Mouse (Mus musculus): ENCODE results near the gene Sptssa. TPM values are rescaled to one million over a fixed set of nuclear protein-coding genes. Genes with fewer than 3 reads are reported as not detected.
"Not testable (repeated sequence)": the region's sequence is repeated elsewhere in the genome, so short reads cannot be mapped to it uniquely, and the experiment has no call there.

Sptssa gene
- polyA plus RNA-seq, 1 experiment from 2014 or later = 176 TPM

DNA sequence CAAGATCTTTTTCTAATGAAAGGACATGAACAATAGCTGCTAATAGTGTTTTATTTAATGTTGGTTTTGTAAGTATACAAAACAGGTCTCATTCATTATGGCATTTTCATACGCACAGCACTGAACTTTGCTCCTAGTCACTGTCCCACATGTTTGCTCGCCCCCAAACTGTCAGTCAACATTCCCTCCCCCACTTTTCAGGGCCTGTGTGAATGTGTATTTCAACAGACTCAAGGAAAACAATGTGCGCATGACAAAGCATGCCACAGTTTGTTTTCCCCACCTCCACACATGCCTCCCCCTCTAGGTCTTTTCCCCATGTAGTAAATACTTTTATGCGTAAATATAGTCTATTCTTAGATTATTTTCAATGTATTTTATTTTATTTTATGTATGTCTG is 14.9 kb upstream of the Sptssa start:
- H3K27me3 ChIP-seq = no peaks in the 10 kb centered on the region
- ATAC-seq (ENCODE audit: low FRiP score) = no peak
- peaks cover 40% of the 10 kb centered on the region for H3K36me3 ChIP-seq
- H3K4me1 ChIP-seq = no peaks in the 10 kb centered on the region
- H3K9ac ChIP-seq = no peak overlapping the region
- WGBS = 89% methylated on average over 4 of the region's 4 CpGs
- no peak overlapping the region for H3K4me3 ChIP-seq
- no peak overlapping the region for H3K4me2 ChIP-seq (replicated peaks)
- H3K9me3 ChIP-seq (replicated peaks) = no peaks in the 10 kb centered on the region
- H3K27ac ChIP-seq = no peak overlapping the region

DNA sequence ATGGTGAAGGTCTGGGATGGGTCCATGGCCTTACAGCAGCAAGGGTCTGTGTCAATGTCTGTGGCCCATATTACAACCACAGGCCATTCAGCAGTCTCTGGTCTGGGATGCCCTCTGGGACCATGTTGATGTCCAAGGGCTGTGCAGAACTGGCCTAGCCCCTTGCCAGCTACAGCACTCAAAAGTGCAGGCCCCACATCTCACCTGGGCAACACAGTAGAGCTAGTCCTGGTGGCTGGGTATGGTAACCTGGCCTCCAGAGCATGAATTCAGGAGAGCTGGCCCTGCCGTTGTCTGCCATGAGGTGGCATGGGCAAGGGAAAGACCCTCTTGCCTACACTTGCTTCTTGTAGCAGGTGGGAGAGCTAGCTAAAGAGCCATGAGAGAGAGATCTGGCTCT is 11.8 kb upstream of the Sptssa start:
- Histone ChIP-seq H3K27ac (no peak overlapping the region), H3K4me3 (no peak overlapping the region), H3K36me3 (peaks cover 23% of the 10 kb centered on the region), H3K4me2 (replicated peaks) (no peak overlapping the region), H3K9me3 (replicated peaks) (no peaks in the 10 kb centered on the region), H3K9ac (no peak overlapping the region), H3K4me1 (no peaks in the 10 kb centered on the region), H3K27me3 (no peaks in the 10 kb centered on the region)
- no peak for ATAC-seq (ENCODE audit: low FRiP score)
- 95% methylated on average over 1 of the region's 1 CpGs for WGBS

DNA sequence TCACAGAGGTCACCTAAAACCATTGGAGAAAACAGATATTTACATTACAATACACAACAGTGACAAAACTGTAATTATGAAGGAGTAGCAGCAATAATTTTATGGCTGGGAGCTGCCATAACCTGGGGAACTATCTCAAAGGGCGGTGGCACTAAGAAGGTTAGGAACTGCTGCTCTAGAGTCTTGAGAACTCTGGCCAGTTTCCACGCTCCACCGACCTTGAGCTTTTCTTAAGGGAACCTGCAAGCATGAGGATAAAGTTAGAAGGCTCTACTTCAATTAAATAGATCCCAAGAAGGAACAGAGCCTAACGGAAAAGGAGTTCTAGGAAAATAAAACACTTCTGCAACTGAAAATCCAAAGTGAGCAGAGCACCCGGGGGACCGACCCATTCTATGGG is 9.2 kb upstream of the Sptssa start:
- Histone ChIP-seq H3K9me3 (replicated peaks) (no peaks in the 10 kb centered on the region), H3K27ac (no peak overlapping the region), H3K27me3 (no peaks in the 10 kb centered on the region), H3K9ac (no peak overlapping the region), H3K4me3 (no peak overlapping the region), H3K36me3 (peaks cover 7% of the 10 kb centered on the region), H3K4me1 (no peaks in the 10 kb centered on the region), H3K4me2 (replicated peaks) (no peak overlapping the region)
- WGBS = 82% methylated on average over 6 of the region's 6 CpGs
- no peak for ATAC-seq (ENCODE audit: low FRiP score)

DNA sequence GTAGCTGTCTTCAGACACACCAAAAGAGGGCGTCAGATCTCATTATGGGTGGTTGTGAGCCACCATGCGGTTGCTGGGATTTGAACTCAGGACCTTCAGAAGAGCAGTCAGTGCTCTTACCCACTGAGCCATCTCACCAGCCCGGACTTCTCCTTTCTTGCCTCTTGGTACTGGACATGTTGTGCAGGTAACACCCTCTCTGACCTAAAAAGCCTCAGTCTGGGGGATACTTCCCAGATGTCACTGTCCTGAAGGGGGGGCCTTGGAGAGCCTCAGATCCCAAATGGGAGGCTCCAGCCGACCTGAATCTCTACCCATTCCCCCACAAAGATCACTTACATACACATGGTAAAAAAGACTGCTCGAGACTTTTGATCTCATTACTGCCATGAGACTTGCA is 5.1 kb upstream of the Sptssa start:
- 75% methylated on average over 5 of the region's 5 CpGs for WGBS
- not testable (repeated sequence) for H3K4me2 ChIP-seq (replicated peaks); H3K9me3 ChIP-seq (replicated peaks); H3K27ac ChIP-seq; H3K27me3 ChIP-seq; H3K36me3 ChIP-seq; ATAC-seq (ENCODE audit: low FRiP score); H3K9ac ChIP-seq; H3K4me3 ChIP-seq; H3K4me1 ChIP-seq

DNA sequence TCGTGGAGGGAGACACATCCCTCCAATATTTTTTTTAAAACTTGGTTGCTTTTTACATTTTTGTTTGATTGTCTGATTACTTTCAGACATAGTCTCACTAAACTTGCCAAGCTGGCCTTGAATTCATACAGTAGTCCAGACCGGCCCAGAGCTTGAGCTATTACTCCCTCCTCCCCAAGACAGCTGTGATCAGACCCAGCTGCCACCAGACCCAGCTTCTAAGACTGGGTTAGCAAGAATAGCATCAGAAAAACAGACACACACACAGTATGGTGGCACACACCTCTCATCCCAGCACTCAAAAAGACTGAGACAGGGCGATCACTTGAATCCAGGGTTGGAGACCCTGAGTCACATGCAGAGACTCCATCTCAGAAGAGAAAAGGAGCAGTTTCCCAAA is 3.5 kb upstream of the Sptssa start:
- Histone ChIP-seq H3K4me2 (replicated peaks) (no peak overlapping the region), H3K9me3 (replicated peaks) (no peaks in the 10 kb centered on the region), H3K27me3 (no peaks in the 10 kb centered on the region), H3K4me3 (no peak overlapping the region), H3K9ac (no peak overlapping the region), H3K36me3 (no peaks in the 10 kb centered on the region), H3K27ac (no peak overlapping the region), H3K4me1 (peaks cover 6% of the 10 kb centered on the region)
- no peak for ATAC-seq (ENCODE audit: low FRiP score)
- WGBS = 90% methylated on average over 3 of the region's 3 CpGs

GRCm38 (mm10) chr12:54658425-54659092 is 2.2 kb upstream of the Sptssa start:
- H3K9ac ChIP-seq = no peak overlapping the region
- no peak overlapping the region for H3K4me3 ChIP-seq
- 76% methylated on average over 7 of the region's 7 CpGs for WGBS
- peaks cover 18% of the 10 kb centered on the region for H3K4me1 ChIP-seq
- no peaks in the 10 kb centered on the region for H3K36me3 ChIP-seq
- no peak for ATAC-seq (ENCODE audit: low FRiP score)
- no peak overlapping the region for H3K27ac ChIP-seq
- no peaks in the 10 kb centered on the region for H3K27me3 ChIP-seq
- H3K4me2 ChIP-seq (replicated peaks) = no peak overlapping the region
- no peaks in the 10 kb centered on the region for H3K9me3 ChIP-seq (replicated peaks)

GRCm38 (mm10) chr12:54657951-54658350 is 1.6 kb upstream of the Sptssa start:
- no peaks in the 10 kb centered on the region for H3K36me3 ChIP-seq
- peaks cover 18% of the 10 kb centered on the region for H3K4me1 ChIP-seq
- no peak for ATAC-seq (ENCODE audit: low FRiP score)
- WGBS = 97% methylated on average over 5 of the region's 5 CpGs
- H3K4me3 ChIP-seq = no peak overlapping the region
- H3K9ac ChIP-seq = no peak overlapping the region
- no peak overlapping the region for H3K27ac ChIP-seq
- H3K4me2 ChIP-seq (replicated peaks) = no peak overlapping the region
- H3K27me3 ChIP-seq = no peaks in the 10 kb centered on the region
- no peaks in the 10 kb centered on the region for H3K9me3 ChIP-seq (replicated peaks)

- WGBS = 67% methylated on average over 2 of the region's 2 CpGs
- no peak for ATAC-seq (ENCODE audit: low FRiP score)
- no peak overlapping the region for H3K27ac ChIP-seq
- peak overlapping the region; percentile 76 for H3K4me2 ChIP-seq (replicated peaks)
- H3K9ac ChIP-seq = no peak overlapping the region
- H3K27me3 ChIP-seq = no peaks in the 10 kb centered on the region
- no peaks in the 10 kb centered on the region for H3K9me3 ChIP-seq (replicated peaks)
- no peak overlapping the region for H3K4me3 ChIP-seq
- H3K4me1 ChIP-seq = peaks cover 22% of the 10 kb centered on the region
- no peaks in the 10 kb centered on the region for H3K36me3 ChIP-seq
These were observed 853 bp upstream of the Sptssa start for GRCm38 (mm10) chr12:54657226-54657625.

DNA sequence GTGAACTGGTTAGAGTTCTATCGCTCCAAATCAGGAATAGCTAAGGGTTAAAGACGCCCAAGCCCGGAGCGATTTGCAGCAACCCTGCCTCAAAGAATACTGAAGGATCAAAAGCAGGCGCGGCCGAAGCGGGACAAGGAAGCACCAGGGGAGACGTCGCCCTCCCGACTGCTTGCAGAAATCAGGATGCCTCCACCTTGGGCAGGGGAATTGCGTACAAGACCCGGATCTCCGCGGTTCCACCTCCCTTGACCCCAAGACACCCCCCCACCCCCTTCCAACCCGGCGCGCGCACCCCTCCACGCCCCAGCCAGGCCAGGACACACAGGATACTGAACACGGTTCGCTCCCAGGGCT is 356 bp downstream of the Sptssa start:
- Histone ChIP-seq H3K4me3 (peak overlapping the region; percentile 68), H3K4me1 (peaks cover 27% of the 10 kb centered on the region), H3K9ac (peak overlapping the region; percentile 77), H3K27ac (peak overlapping the region; percentile 86), H3K4me2 (replicated peaks) (peak overlapping the region; percentile 76), H3K27me3 (no peaks in the 10 kb centered on the region), H3K9me3 (replicated peaks) (no peaks in the 10 kb centered on the region), H3K36me3 (no peaks in the 10 kb centered on the region)
- WGBS = under 1% methylated on average over 22 of the region's 22 CpGs
- ATAC-seq (ENCODE audit: low FRiP score) = no peak; the same call in 1 of the 2 replicates

DNA sequence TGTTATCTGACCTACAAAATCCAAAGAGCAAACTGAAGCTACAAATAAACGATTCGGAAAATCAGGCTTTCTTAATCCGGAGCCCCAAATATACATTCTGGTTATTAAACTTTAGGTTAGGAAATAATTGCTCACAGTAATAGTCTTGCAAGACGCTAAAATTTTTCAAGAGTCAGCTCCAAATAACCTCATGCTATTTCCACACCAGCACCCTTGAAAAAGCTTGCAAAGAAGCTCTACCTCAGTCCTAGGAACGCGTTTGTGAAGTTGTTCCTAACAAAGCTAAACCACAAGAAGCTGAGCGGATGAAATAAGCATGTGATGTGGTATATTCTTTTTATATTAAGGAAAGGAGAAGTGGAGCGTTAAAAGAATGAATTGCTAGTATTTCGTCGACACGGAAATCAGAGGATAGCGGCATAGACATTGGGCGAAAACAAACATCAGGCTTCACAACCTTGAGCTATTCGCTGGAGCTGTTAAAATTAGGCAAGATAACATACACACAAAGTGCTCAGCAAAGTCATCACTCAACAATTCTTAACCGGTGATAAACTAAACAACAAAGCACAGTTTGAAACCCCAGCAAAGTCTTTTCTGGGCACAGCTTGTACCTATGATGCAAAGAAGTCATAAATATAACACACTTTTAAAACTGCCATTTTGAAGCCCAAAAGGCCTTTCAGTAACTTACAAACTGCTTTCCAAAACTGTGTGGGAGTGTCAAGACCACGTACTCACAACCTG is 908 bp downstream of the Sptssa start:
- ATAC-seq (ENCODE audit: low FRiP score) = no peak
- Histone ChIP-seq H3K4me3 (peak overlapping the region; percentile 68), H3K36me3 (no peaks in the 10 kb centered on the region), H3K9me3 (replicated peaks) (no peaks in the 10 kb centered on the region), H3K27ac (peak overlapping the region; percentile 86), H3K9ac (peak overlapping the region; percentile 77), H3K4me1 (peaks cover 27% of the 10 kb centered on the region), H3K27me3 (no peaks in the 10 kb centered on the region), H3K4me2 (replicated peaks) (peak overlapping the region; percentile 76)
- WGBS = 29% methylated on average over 16 of the region's 16 CpGs

DNA sequence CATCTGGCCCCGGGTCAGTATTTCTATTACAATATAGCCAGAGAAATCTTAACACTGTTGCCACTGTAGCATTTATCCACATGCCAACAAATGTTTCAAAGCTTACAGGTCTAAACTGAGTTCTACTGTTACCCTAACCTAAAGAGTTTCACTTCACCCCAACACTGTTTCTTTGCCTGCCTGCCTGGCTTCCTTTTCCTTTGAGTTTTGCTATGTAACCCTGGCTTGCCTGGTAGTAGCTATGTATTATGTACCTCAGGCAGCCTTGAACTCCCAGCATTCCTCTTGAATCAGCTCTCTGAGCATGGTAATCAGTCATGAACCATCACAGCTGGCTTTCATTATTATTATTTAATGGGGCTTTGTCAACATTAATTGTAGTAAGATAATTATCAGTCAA is 1.6 kb downstream of the Sptssa start:
- WGBS = 92% methylated on average over 1 of the region's 1 CpGs
- peaks cover 27% of the 10 kb centered on the region for H3K4me1 ChIP-seq
- H3K27ac ChIP-seq = no peak overlapping the region
- H3K27me3 ChIP-seq = no peaks in the 10 kb centered on the region
- no peaks in the 10 kb centered on the region for H3K9me3 ChIP-seq (replicated peaks)
- peak overlapping the region; percentile 7; the same call in 1 of the 2 replicates for H3K4me3 ChIP-seq
- H3K9ac ChIP-seq = no peak overlapping the region
- no peak for ATAC-seq (ENCODE audit: low FRiP score)
- peak overlapping the region; percentile 76 for H3K4me2 ChIP-seq (replicated peaks)
- H3K36me3 ChIP-seq = peaks cover 5% of the 10 kb centered on the region; the same call in 1 of the 2 replicates

DNA sequence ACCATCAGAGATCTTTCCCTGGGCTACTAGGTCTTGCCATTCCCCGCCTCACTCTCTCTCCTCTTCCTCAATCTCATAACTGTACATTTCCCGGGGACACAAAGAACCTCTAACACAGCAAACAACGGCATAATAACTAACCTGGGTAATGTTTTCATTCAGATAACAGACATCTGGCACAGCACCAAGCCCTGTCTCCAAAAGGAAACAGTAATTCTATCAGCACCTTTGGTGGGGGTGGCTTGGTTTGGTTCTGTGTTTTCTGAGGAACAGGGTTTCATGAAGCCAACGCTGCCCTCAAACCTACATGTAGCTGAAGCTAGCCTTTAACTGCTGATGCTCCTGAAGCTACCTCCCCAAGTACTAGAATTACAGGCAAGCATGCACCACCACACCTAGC is 2.2 kb downstream of the Sptssa start:
- 79% methylated on average over 4 of the region's 4 CpGs for whole genome bisulfite sequencing
- Histone ChIP-seq H3K4me1 (peaks cover 27% of the 10 kb centered on the region), H3K27me3 (no peaks in the 10 kb centered on the region), H3K27ac (no peak overlapping the region), H3K9ac (no peak overlapping the region), H3K4me2 (replicated peaks) (peak overlapping the region; percentile 76; the same call in 1 of the 2 replicates), H3K4me3 (no peak overlapping the region), H3K9me3 (replicated peaks) (no peaks in the 10 kb centered on the region), H3K36me3 (peaks cover 5% of the 10 kb centered on the region; the same call in 1 of the 2 replicates)
- ATAC-seq (ENCODE audit: low FRiP score) = no peak

GRCm38 (mm10) chr12:54652346-54652745 is 4.0 kb downstream of the Sptssa start:
- Histone ChIP-seq H3K4me1 (peaks cover 27% of the 10 kb centered on the region), H3K4me2 (replicated peaks) (no peak overlapping the region), H3K4me3 (no peak overlapping the region), H3K27ac (no peak overlapping the region), H3K9ac (no peak overlapping the region), H3K36me3 (peaks cover 11% of the 10 kb centered on the region; the same call in 1 of the 2 replicates), H3K27me3 (no peaks in the 10 kb centered on the region), H3K9me3 (replicated peaks) (no peaks in the 10 kb centered on the region)
- ATAC-seq (ENCODE audit: low FRiP score) = no peak
- WGBS = 81% methylated on average over 12 of the region's 12 CpGs
